Mouse (Mus musculus): Measurements from ENCODE around the gene Grin1. TPM values are rescaled to one million over a fixed set of nuclear protein-coding genes. Genes with fewer than 3 reads are reported as not detected.

Gene Grin1
- polyA plus RNA-seq, 2 experiments = 0.02 to 0.06 TPM

GRCm38 (mm10) chr2:25291184-25292053 is 27.6 kb downstream of the Grin1 start:
- H3K4me1 ChIP-seq (replicated peaks; ENCODE audit: control insufficient read depth in 2 of 2, insufficient read depth in 2 of 2, low read length in 1 of 2) = peaks cover 0 to 6% of the 10 kb centered on the region in 2 experiments; a peak in 1 of 4 replicates
- TF ChIP-seq CTCF (IDR thresholded peaks at IDR 0.05; ENCODE audit: low read depth) (no peak), EP300 (IDR thresholded peaks at IDR 0.05; ENCODE audit: low read depth) (no peak)
- H3K27ac ChIP-seq = no peak overlapping the region
- ATAC-seq (ENCODE audit: insufficient read depth) (no peak), DNase-seq (ENCODE audit: low read depth in 3 of 3, low spot score in 3 of 3) (no peak)
- H3K9me3 ChIP-seq (ENCODE audit: control insufficient read depth, low read length) = no peaks in the 10 kb centered on the region
- 8% methylated on average over 31 of the region's 32 CpGs for WGBS (ENCODE audit: insufficient replicate concordance)
- no peak overlapping the region for H3K4me2 ChIP-seq (ENCODE audit: low read depth)
- peaks cover 47% of the 10 kb centered on the region for H3K27me3 ChIP-seq (ENCODE audit: control insufficient read depth, insufficient read depth, low read length)
- H3K4me3 ChIP-seq (ENCODE audit: insufficient read depth in 1 of 2, low read depth in 2 of 2, low read length in 2 of 2) = no peak overlapping the region
- H3K36me3 ChIP-seq (replicated peaks; ENCODE audit: control insufficient read depth, insufficient read depth, low read depth) = no peaks in the 10 kb centered on the region
- H3K9ac ChIP-seq (replicated peaks) = no peak overlapping the region

GRCm38 (mm10) chr2:25290816-25291130 is 28.2 kb downstream of the Grin1 start:
- H3K4me2 ChIP-seq (ENCODE audit: low read depth) = no peak overlapping the region
- H3K27ac ChIP-seq = no peak overlapping the region
- 3% methylated on average over 18 of the region's 18 CpGs for WGBS (ENCODE audit: insufficient replicate concordance)
- H3K4me3 ChIP-seq (ENCODE audit: insufficient read depth in 1 of 2, low read depth in 2 of 2, low read length in 2 of 2) = no peak overlapping the region
- no peaks in the 10 kb centered on the region for H3K9me3 ChIP-seq (ENCODE audit: control insufficient read depth, low read length)
- H3K9ac ChIP-seq (replicated peaks) = no peak overlapping the region
- DNase-seq (ENCODE audit: low read depth in 3 of 3, low spot score in 3 of 3) (no peak), ATAC-seq (ENCODE audit: insufficient read depth) (no peak)
- peaks cover 47% of the 10 kb centered on the region for H3K27me3 ChIP-seq (ENCODE audit: control insufficient read depth, insufficient read depth, low read length)
- H3K4me1 ChIP-seq (replicated peaks; ENCODE audit: control insufficient read depth in 2 of 2, insufficient read depth in 2 of 2, low read length in 1 of 2) = peaks cover 0 to 7% of the 10 kb centered on the region in 2 experiments; a peak in 1 of 4 replicates
- no peaks in the 10 kb centered on the region; the same call in 1 of the 2 replicates for H3K36me3 ChIP-seq (replicated peaks; ENCODE audit: control insufficient read depth, insufficient read depth, low read depth)
- no peak for TF ChIP-seq CTCF (IDR thresholded peaks at IDR 0.05; ENCODE audit: low read depth)

- H3K4me1 ChIP-seq (replicated peaks; ENCODE audit: control insufficient read depth in 2 of 2, insufficient read depth in 2 of 2, low read length in 1 of 2) = peaks cover 0 to 7% of the 10 kb centered on the region in 2 experiments; a peak in 1 of 4 replicates
- H3K36me3 ChIP-seq (replicated peaks; ENCODE audit: control insufficient read depth, insufficient read depth, low read depth) = peaks cover under 1% of the 10 kb centered on the region; the same call in 1 of the 2 replicates
- ATAC-seq (ENCODE audit: insufficient read depth) (no peak), DNase-seq (ENCODE audit: low read depth in 3 of 3, low spot score in 3 of 3) (no peak)
- peaks cover 47% of the 10 kb centered on the region for H3K27me3 ChIP-seq (ENCODE audit: control insufficient read depth, insufficient read depth, low read length)
- H3K9ac ChIP-seq (replicated peaks) = no peak overlapping the region
- no peak for TF ChIP-seq CTCF (IDR thresholded peaks at IDR 0.05; ENCODE audit: low read depth)
- no peak for TF ChIP-seq EP300 (IDR thresholded peaks at IDR 0.05; ENCODE audit: low read depth)
- no peak overlapping the region for H3K4me3 ChIP-seq (ENCODE audit: insufficient read depth in 1 of 2, low read depth in 2 of 2, low read length in 2 of 2)
- WGBS (ENCODE audit: insufficient replicate concordance) = 3% methylated on average over 54 of the region's 54 CpGs
- no peaks in the 10 kb centered on the region for H3K9me3 ChIP-seq (ENCODE audit: control insufficient read depth, low read length)
- no peak overlapping the region for H3K27ac ChIP-seq
- no peak overlapping the region for H3K4me2 ChIP-seq (ENCODE audit: low read depth)
These were observed 28.7 kb downstream of the Grin1 start for GRCm38 (mm10) chr2:25290101-25290815.

GRCm38 (mm10) chr2:25289651-25290050 is 29.3 kb downstream of the Grin1 start, which contains the start of gene Lrrc26:
TSS of gene Lrrc26 (plus strand) at chr2:25289915.
- H3K36me3 ChIP-seq (replicated peaks; ENCODE audit: control insufficient read depth, insufficient read depth, low read depth) = peaks cover 4% of the 10 kb centered on the region
- peaks cover 0 to 7% of the 10 kb centered on the region in 2 experiments; a peak in 1 of 4 replicates for H3K4me1 ChIP-seq (replicated peaks; ENCODE audit: control insufficient read depth in 2 of 2, insufficient read depth in 2 of 2, low read length in 1 of 2)
- TF ChIP-seq CTCF (IDR thresholded peaks at IDR 0.05; ENCODE audit: low read depth) (no peak), EP300 (IDR thresholded peaks at IDR 0.05; ENCODE audit: low read depth) (no peak)
- H3K9ac ChIP-seq (replicated peaks) = no peak within 1 kb of the TSS
- 8% methylated on average over 11 of the region's 11 CpGs for WGBS (ENCODE audit: insufficient replicate concordance)
- ATAC-seq (ENCODE audit: insufficient read depth) = no peak
- no peak within 1 kb of the TSS for H3K4me3 ChIP-seq (ENCODE audit: insufficient read depth in 1 of 2, low read depth in 2 of 2, low read length in 2 of 2)
- H3K9me3 ChIP-seq (ENCODE audit: control insufficient read depth, low read length) = no peaks in the 10 kb centered on the region
- no peak within 1 kb of the TSS for H3K4me2 ChIP-seq (ENCODE audit: low read depth)
- peaks cover 47% of the 10 kb centered on the region for H3K27me3 ChIP-seq (ENCODE audit: control insufficient read depth, insufficient read depth, low read length)
- no peak within 1 kb of the TSS for H3K27ac ChIP-seq
- no peak for DNase-seq (ENCODE audit: low read depth in 3 of 3, low spot score in 3 of 3)

Measured in liver, embryonic 14.5 days (tissue).